Mouse (Mus musculus): ENCODE data around the gene Fabp3. TPM values are rescaled to one million over a fixed set of nuclear protein-coding genes. Genes with fewer than 3 reads are reported as not detected.

Fabp3 gene
- total RNA-seq, 2 experiments from 2014 or later, result 465 to 601 TPM

- DNase-seq, result no peak
Observed at GRCm38 (mm10) chr4:130294513-130294912, 13.9 kb upstream of the Fabp3 start.

GRCm38 (mm10) chr4:130295047-130295745 lies 13.2 kb upstream of the Fabp3 start:
- no peak for DNase-seq

- no peak for DNase-seq
Observed at GRCm38 (mm10) chr4:130296243-130296965, 12.0 kb upstream of the Fabp3 start.

DNA sequence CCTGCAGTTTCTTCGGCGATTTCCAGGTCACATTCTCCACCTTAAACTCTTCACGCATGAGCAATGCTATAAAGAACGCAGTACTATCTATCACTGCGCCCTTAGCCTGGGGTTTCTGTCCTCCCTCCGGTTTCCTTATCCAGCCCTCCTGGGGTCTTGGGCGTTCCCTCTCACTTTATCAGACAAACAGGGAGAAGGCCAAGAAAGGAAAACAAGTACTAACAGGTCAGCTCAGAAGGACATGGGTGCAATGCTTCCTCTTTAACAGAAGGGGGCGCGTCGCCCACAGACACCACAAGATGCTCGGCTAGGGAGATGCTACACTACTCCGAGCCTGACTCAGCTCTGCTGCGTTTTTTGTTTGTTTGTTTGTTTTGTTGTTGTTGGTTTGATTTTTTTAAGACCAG lies 11.3 kb upstream of the Fabp3 start:
- no peak for DNase-seq

- DNase-seq, result peak; percentile 72
Observed at GRCm38 (mm10) chr4:130298877-130299628, 9.3 kb upstream of the Fabp3 start.

GRCm38 (mm10) chr4:130299629-130300018 lies 8.8 kb upstream of the Fabp3 start:
- DNase-seq, result no peak

DNA sequence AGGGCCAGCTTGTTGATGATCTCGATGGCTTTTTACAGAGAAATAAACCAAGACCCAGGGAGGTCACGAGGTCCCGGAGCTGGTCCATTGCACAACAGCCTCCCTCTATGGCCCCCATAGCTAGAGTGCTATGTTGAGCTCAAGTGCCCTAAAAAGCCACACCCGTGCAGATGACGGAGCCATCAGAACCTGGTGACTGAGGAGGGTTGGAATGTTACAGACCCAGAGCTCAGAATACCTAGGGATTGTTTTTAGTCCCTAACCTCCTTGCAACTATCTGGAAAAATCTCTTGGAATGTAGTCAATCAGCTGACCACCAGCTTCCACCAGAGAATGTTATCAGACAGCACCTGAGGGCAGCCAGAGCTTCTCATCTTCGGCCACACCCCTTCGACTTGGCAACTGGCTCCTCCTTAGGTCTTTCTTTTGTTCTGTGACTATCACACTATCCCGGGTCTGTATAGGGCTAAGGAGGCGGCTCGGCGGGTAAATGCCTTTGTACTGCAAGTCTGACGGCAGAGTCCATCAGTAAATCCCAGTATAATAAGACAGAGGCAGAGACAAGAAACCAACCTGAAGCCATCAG lies 6.0 kb upstream of the Fabp3 start:
- no peak for DNase-seq

- DNase-seq, result no peak
Observed at GRCm38 (mm10) chr4:130304746-130305145, 3.6 kb upstream of the Fabp3 start.

GRCm38 (mm10) chr4:130306796-130307630 lies 1.4 kb upstream of the Fabp3 start:
- peak; percentile 53 for DNase-seq

- DNase-seq, result peak; percentile 48
Observed at GRCm38 (mm10) chr4:130307851-130308230, 554 bp upstream of the Fabp3 start.

GRCm38 (mm10) chr4:130309254-130309653 lies 859 bp downstream of the Fabp3 start:
- no peak for DNase-seq

DNA sequence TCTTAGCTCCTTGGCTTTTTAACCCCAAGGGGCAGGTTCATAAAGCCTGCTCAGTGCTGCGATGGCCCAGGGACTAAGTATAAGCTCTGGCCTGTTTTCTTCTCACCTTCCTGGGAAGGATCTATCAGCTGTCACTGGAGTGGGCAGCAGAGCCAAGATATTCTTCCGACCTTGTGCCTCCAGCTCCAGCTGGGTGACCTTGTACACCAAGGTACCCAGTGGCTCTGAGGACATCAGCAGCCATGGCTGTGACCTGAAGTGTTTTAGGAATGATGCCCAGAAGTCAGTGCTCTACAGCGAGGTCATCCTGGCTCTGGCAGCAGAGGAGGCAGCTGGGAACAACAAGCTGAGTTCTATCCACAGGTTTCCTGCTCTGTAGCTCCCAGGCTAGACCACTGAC lies 4.1 kb downstream of the Fabp3 start:
- no peak for DNase-seq

DNA sequence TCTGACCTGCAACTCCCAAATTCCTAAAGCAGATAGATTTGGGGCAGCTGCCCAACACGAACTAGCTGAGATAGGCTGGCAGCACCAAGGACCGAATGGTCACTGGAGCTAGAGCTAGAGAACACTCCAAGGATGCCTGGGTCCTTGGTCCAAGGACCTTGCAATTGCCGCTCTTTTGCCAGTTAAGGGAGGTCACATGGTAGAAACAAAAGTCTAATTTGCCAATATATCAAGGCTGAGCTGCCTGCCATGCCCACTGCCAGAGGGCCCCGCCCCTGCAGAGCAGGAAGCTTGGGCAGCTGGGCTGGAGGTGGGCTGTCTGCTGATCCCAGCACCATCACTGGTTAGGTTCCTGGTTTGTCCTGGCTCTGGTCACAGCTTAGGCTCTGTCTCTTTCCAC lies 5.2 kb downstream of the Fabp3 start:
- DNase-seq, result no peak

DNA sequence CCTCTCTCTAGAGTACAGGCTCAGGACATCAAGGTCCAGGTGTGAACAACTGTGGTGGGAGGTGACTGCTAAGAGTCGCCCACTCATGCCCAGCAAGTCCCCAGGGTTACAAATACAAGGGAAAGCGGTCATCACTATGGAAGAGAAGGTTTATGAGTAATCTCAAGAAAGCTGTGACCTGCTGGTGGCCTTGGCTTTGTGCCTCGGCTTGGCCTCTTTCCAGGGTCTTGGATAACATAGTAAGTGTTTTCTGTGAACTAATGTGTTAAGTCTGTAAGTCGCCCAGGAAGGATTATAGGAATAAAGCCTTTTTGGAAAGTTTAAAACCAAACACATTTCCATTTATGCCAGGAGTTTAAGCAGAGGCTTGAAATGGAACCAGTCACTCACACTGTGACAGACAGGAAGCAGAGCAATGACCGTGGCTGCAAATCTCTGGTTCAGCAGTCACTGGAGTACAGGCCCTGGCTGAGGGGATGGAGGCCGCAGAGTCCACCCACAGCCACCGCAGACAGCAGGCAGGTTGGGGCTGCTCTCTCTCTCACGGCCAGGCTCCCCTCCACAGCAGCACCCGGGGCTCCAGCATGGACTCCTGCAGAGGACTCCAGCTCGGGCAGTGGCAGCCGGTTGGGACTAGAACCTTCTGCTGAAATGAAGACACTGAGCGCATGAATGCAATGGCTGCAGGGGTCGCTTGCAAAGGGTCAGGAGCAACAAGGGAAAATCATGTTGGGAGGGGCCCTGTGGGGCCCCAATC lies 7.6 kb downstream of the Fabp3 start:
- DNase-seq, result peak; percentile 53

GRCm38 (mm10) chr4:130316691-130317090 lies 8.3 kb downstream of the Fabp3 start:
- no peak for DNase-seq

DNA sequence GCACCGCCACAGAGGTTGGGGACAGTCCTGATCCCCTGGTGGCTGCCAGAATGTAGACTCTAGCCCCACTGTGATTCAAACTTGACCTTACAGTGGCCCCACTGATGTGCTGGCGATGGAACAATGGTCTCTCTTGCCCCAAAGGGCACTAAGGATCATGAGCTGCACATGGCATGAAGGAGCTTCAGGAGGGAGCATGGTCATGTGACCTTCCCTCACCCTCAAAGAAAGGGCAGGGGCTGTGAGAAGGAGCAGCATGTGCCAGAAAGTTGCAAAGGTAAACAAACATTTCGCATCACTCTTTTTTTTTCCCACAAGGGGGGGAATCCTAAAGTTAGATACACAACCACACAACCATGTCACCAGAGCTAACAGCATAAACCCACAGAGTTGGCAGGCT lies 9.7 kb downstream of the Fabp3 start:
- DNase-seq, result no peak

DNA sequence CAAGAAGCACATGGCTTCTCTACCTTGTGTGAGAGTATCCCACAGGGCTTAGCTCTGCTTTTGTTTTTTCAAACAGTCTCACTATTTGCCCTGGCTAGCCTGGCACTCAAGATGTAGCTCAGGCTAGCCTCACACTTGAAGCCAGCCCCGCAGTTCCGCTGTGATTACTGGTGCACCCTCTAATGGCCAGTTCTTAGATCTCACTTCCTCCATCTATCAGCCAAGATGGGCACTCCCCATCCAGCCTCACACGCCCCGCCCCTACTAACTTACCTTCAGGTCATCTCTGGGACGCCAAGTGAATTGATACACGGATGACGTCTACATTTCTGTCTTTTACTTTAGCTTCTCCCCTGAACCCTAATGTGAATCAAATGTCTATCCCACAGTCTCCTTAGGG lies 11.2 kb downstream of the Fabp3 start:
- no peak for DNase-seq

- DNase-seq, result no peak
Observed at GRCm38 (mm10) chr4:130321640-130322039, 13.2 kb downstream of the Fabp3 start.

DNA sequence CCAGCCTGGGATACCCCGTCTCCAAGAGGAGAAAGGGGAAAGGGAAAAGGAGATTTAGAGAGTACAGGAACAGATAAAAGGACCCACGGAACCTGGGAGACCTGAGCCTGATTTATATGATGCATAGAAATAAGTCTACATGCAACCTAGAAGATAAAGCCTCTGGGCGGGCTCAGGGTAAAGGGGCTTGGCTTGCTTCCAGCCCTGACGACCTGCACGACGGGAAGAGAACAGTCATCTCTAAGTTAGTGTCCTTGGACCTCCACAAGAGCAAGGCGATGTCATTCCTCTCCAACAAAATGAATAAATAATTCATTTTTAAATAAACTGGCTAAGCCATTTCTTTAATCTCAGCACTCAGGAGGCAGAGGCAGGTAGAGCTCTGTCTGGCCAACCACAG lies 14.2 kb downstream of the Fabp3 start:
- no peak for DNase-seq

GRCm38 (mm10) chr4:130323165-130323564 lies 14.8 kb downstream of the Fabp3 start:
- no peak for DNase-seq

DNA sequence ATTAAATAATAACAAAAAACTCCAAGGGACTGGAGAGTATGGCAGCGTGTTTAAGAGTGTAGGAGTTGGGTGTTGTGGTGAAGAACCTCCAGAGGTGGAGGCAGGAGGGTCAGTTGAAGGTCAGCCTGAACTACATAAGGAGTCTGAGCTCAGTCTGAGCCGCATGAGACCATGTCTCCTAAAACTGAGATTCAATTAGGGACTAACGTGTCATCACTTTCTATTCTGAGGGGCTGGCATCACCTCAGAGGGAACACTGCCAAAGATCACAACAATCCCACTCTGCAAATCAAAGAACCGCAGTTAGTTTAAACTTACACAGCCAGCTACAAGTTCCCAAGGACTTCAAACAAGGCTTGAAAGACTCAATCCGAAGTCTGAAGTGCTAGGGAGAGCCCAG lies 15.2 kb downstream of the Fabp3 start:
- DNase-seq, result no peak
